Mouse (Mus musculus) thymus, postnatal 4 days (tissue): Measurements from ENCODE around the gene Ppp1r12b.

Experiments used
- DNase-seq: peaks from one replicate; pipeline ENCODE4 v3.0.0; 2021

Ppp1r12b gene

GRCm38 (mm10) chr1:134955637-134956176 is at the start of gene Ppp1r12b:
Gene Ppp1r12b (minus strand): TSS chr1:134955942.
- peak; percentile 94 for DNase-seq

- no peak for DNase-seq
Measured at GRCm38 (mm10) chr1:135003346-135003745, 47.6 kb upstream of the Ppp1r12b start.

- peak; percentile 61 for DNase-seq
Measured at GRCm38 (mm10) chr1:135000527-135000926, 44.8 kb upstream of the Ppp1r12b start.

- no peak for DNase-seq
Measured at GRCm38 (mm10) chr1:134998231-134998630, 42.5 kb upstream of the Ppp1r12b start.

- no peak for DNase-seq
Measured at GRCm38 (mm10) chr1:134997568-134997967, 41.8 kb upstream of the Ppp1r12b start.

- DNase-seq: no peak
Measured at GRCm38 (mm10) chr1:134996471-134996870, 40.7 kb upstream of the Ppp1r12b start.

GRCm38 (mm10) chr1:134995954-134996353 is 40.2 kb upstream of the Ppp1r12b start:
- DNase-seq: peak; percentile 21

GRCm38 (mm10) chr1:134995437-134995836 is 39.7 kb upstream of the Ppp1r12b start:
- DNase-seq: no peak

GRCm38 (mm10) chr1:134994739-134995138 is 39.0 kb upstream of the Ppp1r12b start:
- no peak for DNase-seq

- DNase-seq: peak; percentile 43
Measured at GRCm38 (mm10) chr1:134992046-134992645, 36.4 kb upstream of the Ppp1r12b start.

GRCm38 (mm10) chr1:134989372-134989771 is 33.6 kb upstream of the Ppp1r12b start:
- DNase-seq: peak; percentile 82

GRCm38 (mm10) chr1:134987962-134988341 is 32.2 kb upstream of the Ppp1r12b start:
- peak; percentile 17 for DNase-seq

- peak; percentile 32 for DNase-seq
Measured at GRCm38 (mm10) chr1:134987173-134987961, 31.6 kb upstream of the Ppp1r12b start.

- DNase-seq: no peak
Measured at GRCm38 (mm10) chr1:134972920-134973319, 17.2 kb upstream of the Ppp1r12b start.

GRCm38 (mm10) chr1:134965430-134965829 is 9.7 kb upstream of the Ppp1r12b start:
- DNase-seq: no peak

GRCm38 (mm10) chr1:134962821-134963220 is 7.1 kb upstream of the Ppp1r12b start:
- DNase-seq: peak; percentile 67

GRCm38 (mm10) chr1:134962053-134962803 is 6.5 kb upstream of the Ppp1r12b start, which contains the start of gene Ube2t:
Gene Ube2t (plus strand): TSS chr1:134962565.
- DNase-seq: peak; percentile 96

GRCm38 (mm10) chr1:134960634-134961033 is 4.9 kb upstream of the Ppp1r12b start:
- no peak for DNase-seq

- no peak for DNase-seq
Measured at GRCm38 (mm10) chr1:134955050-134955636, 599 bp downstream of the Ppp1r12b start.

- DNase-seq: no peak
Measured at GRCm38 (mm10) chr1:134949946-134950345, 5.8 kb downstream of the Ppp1r12b start.

GRCm38 (mm10) chr1:134947590-134947989 is 8.2 kb downstream of the Ppp1r12b start:
- DNase-seq: no peak

GRCm38 (mm10) chr1:134942898-134943297 is 12.8 kb downstream of the Ppp1r12b start:
- no peak for DNase-seq

GRCm38 (mm10) chr1:134940863-134941262 is 14.9 kb downstream of the Ppp1r12b start:
- no peak for DNase-seq
